Mouse (Mus musculus) layer of hippocampus, adult 2 months (tissue): ENCODE results near the gene Zfp750. TPM values are rescaled to one million over a fixed set of nuclear protein-coding genes. Genes with fewer than 3 reads are reported as not detected.
A peak's percentile ranks its signal among the peaks of the same experiment; 100 is the strongest.

Source experiments
- DNase-seq, 2 experiments: peaks; one replicate each; pipeline ENCODE4 v3.0.0; 2022; ENCODE audit warnings: low spot score in 2 of 2
- H3K27ac ChIP-seq: fragments of 200-600 bp; 2 replicates; pipeline ENCODE4 v1.8.1; 2022
- H3K4me3 ChIP-seq: fragments of 200-600 bp; 2 replicates; pipeline ENCODE4 v1.8.1; 2022; ENCODE audit warnings: mild to moderate bottlenecking
- CTCF ChIP-seq: fragments of 200-600 bp; conservative IDR thresholded peaks from 2 replicates; pipeline ENCODE4 v1.8.1; 2022; ENCODE audit warnings: antibody characterized with exemption, mild to moderate bottlenecking, moderate library complexity
- total RNA-seq, 2 experiments: library from RNA; stranded (reverse); gene quantifications; 2 replicates each; pipeline ENCODE4 v1.2.3; 2021

Gene Zfp750
- total RNA-seq, 2 experiments from 2014 or later = 0.20 to 0.25 TPM

DNA sequence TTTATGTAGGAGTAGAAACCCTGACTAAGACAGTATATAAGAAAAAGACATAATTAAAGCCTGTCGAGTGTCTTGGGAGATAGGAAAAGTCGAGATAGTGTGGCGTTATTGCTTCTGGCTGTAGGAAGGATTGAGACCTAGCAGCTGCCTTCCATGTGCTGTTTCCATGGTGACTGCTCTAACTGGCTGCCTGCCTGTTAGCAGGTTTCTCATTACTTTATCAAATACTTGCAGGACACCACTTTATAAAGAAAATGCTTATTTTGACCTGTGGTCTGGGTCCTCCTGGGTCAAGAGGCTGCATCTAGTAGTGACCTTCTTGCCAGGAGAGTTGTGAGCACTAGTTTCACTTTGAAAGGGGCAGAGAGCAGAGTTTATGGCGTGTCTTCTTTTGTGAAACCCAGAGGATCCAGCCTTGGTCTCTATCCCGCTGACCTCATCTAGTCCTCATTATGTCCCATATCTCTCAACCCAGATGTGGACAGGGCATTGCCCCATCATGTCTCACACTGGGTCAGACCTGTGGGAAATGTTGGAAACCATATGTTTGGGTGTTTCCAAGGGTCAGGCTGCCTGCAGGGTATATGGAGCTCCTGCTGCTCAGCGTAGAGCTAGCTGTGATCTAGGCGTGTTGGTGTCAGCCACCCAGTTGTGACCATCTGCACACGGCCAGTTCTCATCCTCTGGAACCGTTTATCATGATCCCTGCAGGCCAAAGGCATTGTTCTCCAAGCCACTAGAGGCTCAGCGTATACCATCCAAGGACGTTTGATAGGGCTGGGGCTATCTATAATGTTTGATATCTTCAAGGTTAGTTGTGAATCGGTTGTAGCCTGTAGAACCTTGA is 30.1 kb upstream of the Zfp750 start:
- TF ChIP-seq CTCF = no peak
- Histone ChIP-seq H3K27ac (peak overlapping the region; percentile 39; the same call in 1 of the 2 replicates), H3K4me3 (no peak overlapping the region)
- peak; percentile 57 to 72 for DNase-seq

DNA sequence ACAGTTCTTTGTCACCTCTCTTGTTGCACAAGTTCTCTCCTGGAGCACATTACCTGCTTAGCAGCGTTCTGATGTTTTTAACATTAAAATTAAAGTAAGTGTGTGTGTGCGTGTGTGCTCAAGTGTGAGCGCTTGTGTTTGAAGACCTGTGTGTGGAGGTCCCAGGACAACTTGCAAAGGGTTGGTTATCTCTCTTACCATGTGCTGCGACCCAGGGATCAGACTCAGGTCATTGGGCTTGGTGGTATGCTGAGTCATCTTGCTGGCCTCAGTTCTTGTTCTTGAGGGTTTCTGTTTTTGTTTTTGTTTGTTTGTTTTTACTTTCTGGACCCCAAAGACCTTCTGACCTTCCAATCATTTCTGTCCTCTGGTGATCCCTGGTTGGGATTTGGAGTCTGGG is 28.8 kb upstream of the Zfp750 start:
- DNase-seq = no peak
- 0 out of 2 replicates have a peak overlapping the region, but pooled peaks have one; percentile 39 for H3K27ac ChIP-seq
- no peak for TF ChIP-seq CTCF
- H3K4me3 ChIP-seq = no peak overlapping the region

DNA sequence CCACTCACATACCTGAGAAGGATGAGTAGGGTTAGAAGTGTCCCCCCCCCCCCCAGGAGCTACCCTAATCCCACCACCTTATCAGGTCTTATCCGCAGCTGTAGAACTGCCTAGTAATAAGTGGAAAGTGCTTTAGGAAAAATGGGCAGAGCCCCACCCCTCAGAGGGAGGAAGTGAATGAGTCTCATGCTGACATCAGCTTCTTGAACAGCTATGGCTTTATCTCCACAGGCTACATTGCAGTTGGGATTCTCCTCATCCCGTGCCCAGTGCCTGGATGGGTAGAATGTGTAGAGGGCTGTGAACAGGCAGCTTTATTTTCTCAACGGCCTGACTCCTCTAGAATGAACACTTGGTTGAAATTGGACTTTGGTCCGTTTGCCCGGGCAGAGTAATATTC is 28.1 kb upstream of the Zfp750 start:
- DNase-seq = no peak
- no peak for TF ChIP-seq CTCF
- H3K4me3 ChIP-seq = no peak overlapping the region
- H3K27ac ChIP-seq = no peak overlapping the region

DNA sequence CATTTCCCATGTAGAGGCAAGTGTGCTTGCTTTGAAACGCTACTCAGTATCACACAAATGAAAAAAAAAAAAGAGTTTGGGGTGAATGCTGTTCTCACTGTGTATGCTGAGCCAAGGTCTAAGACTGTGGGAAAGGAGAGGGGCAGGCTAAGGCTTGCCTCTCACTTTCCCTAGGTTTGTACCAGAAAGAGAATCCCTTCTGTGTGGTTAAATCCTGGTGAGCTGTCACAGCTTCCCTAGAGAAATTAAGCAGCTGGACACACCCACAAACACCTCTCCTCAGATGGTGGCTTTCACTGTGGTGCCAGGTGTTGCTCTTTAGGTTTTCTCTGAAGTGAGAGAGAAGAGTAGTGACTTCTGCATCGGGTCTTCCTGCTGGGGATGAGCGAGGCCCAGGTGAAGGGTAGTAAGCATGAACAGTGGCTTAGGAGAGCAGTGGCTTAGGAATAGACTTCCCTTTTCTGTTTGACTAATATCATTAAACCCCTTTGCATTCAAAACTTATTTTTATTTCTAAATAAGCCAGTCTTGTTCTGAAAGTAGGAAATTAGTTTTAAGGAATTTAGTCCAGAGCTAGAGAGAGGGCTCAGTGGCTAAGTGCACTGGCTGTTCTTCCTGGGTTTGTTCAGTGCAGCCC is 26.4 kb upstream of the Zfp750 start:
- no peak for TF ChIP-seq CTCF
- no peak overlapping the region for H3K4me3 ChIP-seq
- DNase-seq = no peak
- 0 out of 2 replicates have a peak overlapping the region, but pooled peaks have one; percentile 43 for H3K27ac ChIP-seq

DNA sequence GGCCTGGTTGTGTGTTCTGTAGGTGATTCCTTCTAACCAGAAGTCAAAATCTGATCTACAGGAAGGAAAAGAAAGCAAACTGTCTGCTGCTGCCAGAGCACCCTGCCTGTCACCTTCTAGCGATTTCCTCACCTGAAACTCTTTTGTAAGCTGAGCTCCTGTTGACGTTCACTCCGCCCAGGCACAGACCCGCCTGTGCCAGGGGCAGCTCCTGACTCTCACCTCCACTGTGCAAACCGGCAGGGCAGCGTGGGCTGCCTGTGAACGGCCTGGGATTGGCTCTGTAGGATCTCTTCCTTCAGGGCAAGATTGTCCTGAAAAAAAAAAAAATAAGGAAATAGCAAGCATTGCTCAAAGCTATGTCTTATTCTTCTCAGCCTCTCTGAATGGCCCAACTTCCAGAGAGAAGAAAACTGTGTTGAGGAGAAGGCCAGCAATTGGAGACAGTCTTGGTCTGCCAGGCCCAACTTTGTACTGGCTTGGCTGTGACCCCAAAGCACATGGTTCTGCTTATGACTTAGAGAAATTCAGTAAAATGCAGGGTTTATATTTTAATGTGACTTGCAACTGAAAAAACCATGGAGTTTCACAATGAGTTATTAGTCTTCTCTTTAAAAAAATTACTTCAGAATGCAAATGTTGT is 25.7 kb upstream of the Zfp750 start:
- TF ChIP-seq CTCF = no peak
- Histone ChIP-seq H3K4me3 (no peak overlapping the region), H3K27ac (peak overlapping the region; percentile 43; the same call in 1 of the 2 replicates)
- no peak for DNase-seq

DNA sequence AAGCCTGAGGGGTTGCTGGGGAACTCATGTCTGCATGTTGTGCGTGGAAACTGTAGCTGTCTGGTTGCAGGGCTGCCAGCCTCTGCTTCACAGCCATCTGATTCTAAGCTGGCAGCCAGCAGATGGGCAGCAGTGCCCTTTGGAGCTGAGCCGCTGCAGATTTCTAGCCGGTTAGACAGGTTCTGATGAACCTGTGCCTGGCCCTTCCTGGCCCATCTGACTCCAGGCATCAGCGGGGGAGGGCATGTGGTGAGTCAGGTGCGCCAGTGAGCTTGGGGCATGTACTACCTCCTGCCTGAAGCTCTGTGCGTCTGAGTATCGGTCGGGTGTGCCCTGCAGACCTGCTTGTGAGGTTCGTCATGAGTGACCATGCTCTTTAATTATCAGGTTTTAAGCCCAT is 24.8 kb upstream of the Zfp750 start:
- no peak for DNase-seq
- peak overlapping the region; percentile 28; the same call in 1 of the 2 replicates for H3K27ac ChIP-seq
- TF ChIP-seq CTCF = no peak

DNA sequence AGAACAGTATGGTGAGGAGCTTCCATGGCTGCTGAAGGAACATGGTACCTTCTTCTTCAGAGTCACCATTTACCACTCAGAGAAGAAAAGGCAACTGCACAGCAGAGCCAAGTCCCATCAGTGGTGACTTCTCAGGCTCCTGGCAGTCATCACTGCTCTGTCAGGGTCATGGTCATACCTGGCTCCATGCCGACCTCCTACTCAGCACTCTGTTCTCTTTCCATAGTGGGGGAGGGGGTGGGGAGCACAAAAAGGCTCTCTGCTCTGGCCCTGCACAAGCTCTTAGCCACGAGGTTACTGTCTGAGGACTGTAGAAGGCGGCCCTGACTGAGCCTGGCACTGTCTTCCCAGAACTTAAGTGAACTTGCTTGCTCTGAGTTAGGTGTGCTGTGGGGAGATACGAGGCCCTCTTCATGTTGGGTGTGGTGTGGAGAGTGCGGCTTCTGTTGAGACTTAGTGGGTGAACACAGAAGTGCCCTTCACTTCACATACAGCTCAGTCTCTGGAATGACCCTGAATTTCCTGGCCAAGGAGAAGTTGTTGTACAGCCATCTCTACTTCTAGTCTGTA is 24.2 kb upstream of the Zfp750 start:
- Histone ChIP-seq H3K27ac (peak overlapping the region; percentile 28; the same call in 1 of the 2 replicates), H3K4me3 (no peak overlapping the region)
- TF ChIP-seq CTCF = no peak
- DNase-seq = no peak

More for the DNA sequence above, 24.8 kb upstream of the Zfp750 start:
- H3K4me3 ChIP-seq = no peak overlapping the region

DNA sequence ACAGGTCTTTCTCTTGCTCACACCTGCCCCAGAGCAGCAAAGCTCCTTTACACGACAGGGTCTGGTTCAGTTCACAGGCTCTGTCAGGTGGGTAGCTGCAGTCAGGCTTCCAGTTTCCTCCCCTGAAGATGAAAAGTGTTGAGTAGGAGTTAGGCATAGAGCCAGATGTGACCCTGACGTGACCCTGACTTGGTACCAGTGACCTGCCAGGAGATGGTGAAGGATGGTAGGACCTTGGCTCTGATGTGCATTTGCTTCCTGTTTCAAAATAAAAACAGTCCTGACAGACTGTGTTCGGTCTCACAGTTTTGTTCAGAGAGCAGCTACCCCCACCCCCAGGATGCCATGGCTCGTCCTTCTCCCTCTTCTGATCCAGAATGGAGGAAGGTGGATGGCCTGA is 23.3 kb upstream of the Zfp750 start:
- no peak overlapping the region for H3K4me3 ChIP-seq
- no peak for TF ChIP-seq CTCF
- H3K27ac ChIP-seq = no peak overlapping the region
- DNase-seq = no peak

DNA sequence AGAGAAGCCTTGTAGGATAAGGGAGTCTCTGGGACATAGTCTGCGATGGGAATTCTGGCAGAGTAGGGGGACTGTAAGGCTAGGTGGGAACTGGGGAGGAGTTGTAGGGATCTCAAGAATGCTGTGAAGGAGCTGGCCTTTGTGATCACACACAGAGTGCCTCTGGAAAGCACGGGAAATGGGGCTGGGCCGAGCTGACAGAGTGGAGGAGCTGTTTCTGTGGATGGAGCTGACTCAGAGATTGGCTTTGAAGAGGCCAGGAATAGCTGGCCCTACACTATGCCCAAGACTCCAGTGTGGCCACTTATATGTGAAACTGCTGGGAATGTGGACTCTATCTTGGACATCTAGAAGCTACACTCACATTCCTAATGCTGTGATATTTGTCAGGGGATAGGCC is 17.4 kb upstream of the Zfp750 start:
- no peak for DNase-seq
- Histone ChIP-seq H3K27ac (no peak overlapping the region), H3K4me3 (no peak overlapping the region)
- no peak for TF ChIP-seq CTCF

DNA sequence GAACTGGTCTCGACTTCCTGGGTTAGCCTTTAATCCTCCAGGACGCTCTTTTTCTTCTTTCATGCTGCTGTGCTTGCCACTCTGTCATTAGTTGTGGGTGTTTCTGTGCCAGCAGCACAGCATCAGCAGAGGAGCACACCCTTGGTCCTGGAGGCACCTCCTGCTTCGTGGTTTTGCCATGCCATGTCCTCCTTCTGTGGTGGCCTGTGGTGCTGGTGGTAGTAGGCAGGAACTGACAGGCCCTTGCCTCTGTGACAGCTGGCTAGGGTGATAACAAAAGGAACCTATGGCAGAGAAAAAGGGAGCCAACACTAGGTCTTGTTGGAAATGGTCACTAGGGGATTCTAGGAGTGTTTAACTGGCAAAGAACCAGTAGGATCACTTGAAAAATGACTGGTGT is 10.6 kb upstream of the Zfp750 start:
- no peak overlapping the region for H3K27ac ChIP-seq
- TF ChIP-seq CTCF = no peak
- no peak for DNase-seq
- no peak overlapping the region for H3K4me3 ChIP-seq

DNA sequence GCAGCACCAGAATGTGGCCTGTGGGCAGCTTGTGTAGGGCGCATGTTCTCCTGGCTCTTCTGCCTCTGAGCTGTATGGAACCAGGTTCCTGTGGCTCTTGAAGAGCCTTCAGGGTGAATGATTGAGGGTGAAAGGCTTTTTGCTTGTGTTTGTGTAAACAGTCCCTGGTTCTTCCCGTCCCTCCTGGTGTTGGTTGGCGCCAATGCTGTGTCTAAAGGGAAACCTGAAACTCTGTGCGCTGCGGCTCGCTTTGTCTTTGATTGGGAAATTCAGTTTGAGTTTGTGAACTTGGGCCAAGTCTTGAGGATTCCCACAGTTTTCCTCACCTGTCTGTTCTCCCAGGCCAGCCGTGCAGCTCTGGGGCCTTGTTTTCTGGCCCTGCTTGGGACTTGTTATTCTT is 5.1 kb upstream of the Zfp750 start:
- no peak overlapping the region for H3K27ac ChIP-seq
- TF ChIP-seq CTCF = no peak
- no peak for DNase-seq
- H3K4me3 ChIP-seq = no peak overlapping the region

DNA sequence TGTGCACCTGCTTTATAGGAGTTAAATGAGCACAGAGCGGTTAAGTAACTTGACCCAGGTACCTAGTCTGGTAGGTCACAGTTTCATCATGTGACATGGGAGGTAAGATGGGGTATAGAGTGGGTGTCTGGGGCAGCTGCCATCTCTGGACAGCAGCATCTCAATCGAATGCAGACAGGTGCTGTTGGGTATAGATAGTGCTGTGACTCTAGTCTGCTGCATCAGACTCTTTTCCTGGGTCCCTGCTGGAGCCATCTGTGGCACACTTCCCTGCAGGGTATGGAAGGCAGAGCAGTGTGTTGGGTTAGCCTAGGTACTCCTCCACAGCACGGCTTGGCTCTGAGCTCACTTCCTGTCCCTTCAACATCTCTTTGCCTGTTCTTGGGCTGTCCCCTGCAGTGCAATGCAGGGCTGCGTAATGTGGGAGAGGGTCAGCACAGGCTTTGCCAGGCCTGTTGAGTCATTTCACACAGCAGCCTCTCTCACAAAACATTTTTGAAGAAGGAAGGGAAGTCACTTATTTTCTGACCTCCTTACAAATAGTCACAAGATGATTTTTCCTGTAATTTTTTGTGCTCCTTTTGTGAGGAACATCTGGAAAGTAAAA is 3.1 kb upstream of the Zfp750 start:
- DNase-seq = no peak
- H3K27ac ChIP-seq = no peak overlapping the region
- no peak for TF ChIP-seq CTCF
- H3K4me3 ChIP-seq = no peak overlapping the region
